9 mouse cellular contexts compared by ENCODE assay signal in genomic region chr2:92372767-92373436, GRCm38 (mm10). TPM values are rescaled to one million over a fixed set of nuclear protein-coding genes. Genes with fewer than 3 reads are reported as not detected.
DNase-seq lines count a peak whose midpoint lies in the region; ATAC-seq lines count a peak whose summit lies in the region.
"Had no signal": no experiment of that assay in that cellular context is flagged by ENCODE, and none has a peak within 500 bp of the region (broad histone marks: within the 10 kb centered on the region; RNA-seq: fewer than 3 reads in every experiment).

No protein-coding gene starts in this region.

- peaks cover 39% of the 10 kb centered on the region for H3K27me3 ChIP-seq in hindbrain, embryonic 10.5 days (ENCODE audit: insufficient read depth, poor library complexity, severe bottlenecking)
- H3K27me3 ChIP-seq in hindbrain, embryonic 13.5 days: peaks cover 41% of the 10 kb centered on the region
- H3K27me3 ChIP-seq in forebrain, embryonic 15.5 days: peaks cover 11% of the 10 kb centered on the region; the same call in 1 of the 2 replicates
- H3K27me3 ChIP-seq: Patski had no signal

- peak overlapping the region; percentile 91 for H3K27ac ChIP-seq in hindbrain, embryonic 10.5 days
- H3K27ac ChIP-seq in hindbrain, embryonic 13.5 days: no peak overlapping the region
- H3K27ac ChIP-seq in forebrain, embryonic 15.5 days (replicated peaks): peak overlapping the region; percentile 17; the same call in 1 of the 2 replicates

- WGBS in hindbrain, embryonic 10.5 days: 48% methylated on average over 9 of the region's 9 CpGs
- 45% methylated on average over 9 of the region's 9 CpGs for WGBS in hindbrain, embryonic 13.5 days
- 18% methylated on average over 9 of the region's 9 CpGs for WGBS in forebrain, embryonic 15.5 days

- H3K9ac ChIP-seq in hindbrain, embryonic 13.5 days: no peak overlapping the region
- no peak overlapping the region for H3K9ac ChIP-seq in forebrain, embryonic 15.5 days (replicated peaks)

- peaks cover 80% of the 10 kb centered on the region for H3K4me1 ChIP-seq in hindbrain, embryonic 10.5 days (replicated peaks)
- H3K4me1 ChIP-seq in hindbrain, embryonic 13.5 days (replicated peaks): peaks cover 57% of the 10 kb centered on the region
- H3K4me1 ChIP-seq in forebrain, embryonic 15.5 days: peaks cover 54% of the 10 kb centered on the region

- peaks cover 9% of the 10 kb centered on the region; the same call in 1 of the 2 replicates for H3K36me3 ChIP-seq in hindbrain, embryonic 10.5 days
- peaks cover 8% of the 10 kb centered on the region for H3K36me3 ChIP-seq in hindbrain, embryonic 13.5 days
- H3K36me3 ChIP-seq in forebrain, embryonic 15.5 days: no peaks in the 10 kb centered on the region

- H3K4me2 ChIP-seq in hindbrain, embryonic 13.5 days: no peak overlapping the region
- no peak overlapping the region for H3K4me2 ChIP-seq in forebrain, embryonic 15.5 days (replicated peaks)

- DNase-seq in hindbrain, embryonic 10.5 days (ENCODE audit: low spot score): no peak
- peak; percentile 76 for DNase-seq in adrenal gland, postnatal 36 days
- DNase-seq in lung, postnatal 10 days: peak; percentile 80
- no peak for DNase-seq in thymus, adult 18-20 months
- no peak for DNase-seq in retina, embryonic 14.5 days (ENCODE audit: low spot score)

- H3K4me3 ChIP-seq in hindbrain, embryonic 10.5 days: 0 out of 2 replicates have a peak overlapping the region, but pooled peaks have one; percentile 3
- H3K4me3 ChIP-seq in hindbrain, embryonic 13.5 days: no peak overlapping the region
- no peak overlapping the region for H3K4me3 ChIP-seq in forebrain, embryonic 15.5 days

- no peak for ATAC-seq in hindbrain, embryonic 13.5 days (ENCODE audit: low FRiP score)
- ATAC-seq in forebrain, embryonic 15.5 days (replicated peaks): no peak
- ATAC-seq in activated CD4-positive, CD25-positive, alpha-beta regulatory T cell, adult 4 months: no peak
- ATAC-seq: Patski had no signal

- no peaks in the 10 kb centered on the region for H3K9me3 ChIP-seq in hindbrain, embryonic 10.5 days
- no peaks in the 10 kb centered on the region for H3K9me3 ChIP-seq in hindbrain, embryonic 13.5 days
- H3K9me3 ChIP-seq in forebrain, embryonic 15.5 days: no peaks in the 10 kb centered on the region

RNA-seq across cellular contexts. Expression of gene Pex16, which starts 1.6 kb away (rescaled TPM):
- 26.0 and 30.1 TPM in 2 replicates for polyA plus RNA-seq in hindbrain, embryonic 10.5 days (2016; fragmentation: Nextera tagmentation; extraction: Ambion mirVana)
- polyA plus RNA-seq in hindbrain, embryonic 13.5 days (2015; fragmentation: Nextera tagmentation; extraction: Ambion mirVana): 35.7 and 35.8 TPM in 2 replicates
- total RNA-seq in adrenal gland, postnatal 36 days (2021): 100 to 1,000 TPM in 1 of 2 experiments, 10 to 100 TPM in 1; 97.3 to 224 TPM
- polyA plus RNA-seq in forebrain, embryonic 15.5 days (2015; fragmentation: Nextera tagmentation; extraction: Ambion mirVana): 36.8 and 41.2 TPM in 2 replicates
- 10 to 100 TPM; 40.0 to 59.3 TPM for polyA plus RNA-seq in activated CD4-positive, CD25-positive, alpha-beta regulatory T cell, adult 4 months (2017; shearing (Covaris generic))

RNA-seq across cellular contexts. Expression of gene Large2, which starts 1.8 kb away (rescaled TPM):
- 7.8 and 12.5 TPM in 2 replicates for polyA plus RNA-seq in hindbrain, embryonic 10.5 days (2016; fragmentation: Nextera tagmentation; extraction: Ambion mirVana)
- polyA plus RNA-seq in hindbrain, embryonic 13.5 days (2015; fragmentation: Nextera tagmentation; extraction: Ambion mirVana): 1.6 and 2.4 TPM in 2 replicates
- 1 to 10 TPM in 1 of 2 experiments, under 1 TPM in 1; 0.79 to 2.4 TPM for total RNA-seq in adrenal gland, postnatal 36 days (2021)
- 1.5 and 2.6 TPM in 2 replicates for polyA plus RNA-seq in forebrain, embryonic 15.5 days (2015; fragmentation: Nextera tagmentation; extraction: Ambion mirVana)
- not detected for polyA plus RNA-seq in activated CD4-positive, CD25-positive, alpha-beta regulatory T cell, adult 4 months (2017; shearing (Covaris generic))

RNA-seq across cellular contexts. Expression of gene 1700029I15Rik, which starts 9.4 kb away (rescaled TPM):
- 3.3 and 4.3 TPM in 2 replicates for polyA plus RNA-seq in hindbrain, embryonic 10.5 days (2016; fragmentation: Nextera tagmentation; extraction: Ambion mirVana)
- polyA plus RNA-seq in hindbrain, embryonic 13.5 days (2015; fragmentation: Nextera tagmentation; extraction: Ambion mirVana): 6.3 and 6.9 TPM in 2 replicates
- 10 to 100 TPM in 1 of 2 experiments, 1 to 10 TPM in 1; 6.2 to 10.0 TPM for total RNA-seq in adrenal gland, postnatal 36 days (2021)
- polyA plus RNA-seq in forebrain, embryonic 15.5 days (2015; fragmentation: Nextera tagmentation; extraction: Ambion mirVana): 6.8 and 10.6 TPM in 2 replicates
- polyA plus RNA-seq in activated CD4-positive, CD25-positive, alpha-beta regulatory T cell, adult 4 months (2017; shearing (Covaris generic)): 1 to 10 TPM; 1.1 to 1.2 TPM

RNA-seq across cellular contexts. Expression of gene Mapk8ip1, which starts 28.2 kb away (rescaled TPM):
- 55.0 and 75.5 TPM in 2 replicates for polyA plus RNA-seq in hindbrain, embryonic 10.5 days (2016; fragmentation: Nextera tagmentation; extraction: Ambion mirVana)
- polyA plus RNA-seq in hindbrain, embryonic 13.5 days (2015; fragmentation: Nextera tagmentation; extraction: Ambion mirVana): 111 and 112 TPM in 2 replicates
- 10 to 100 TPM; 30.9 to 35.1 TPM for total RNA-seq in adrenal gland, postnatal 36 days (2021)
- 119 and 120 TPM in 2 replicates for polyA plus RNA-seq in forebrain, embryonic 15.5 days (2015; fragmentation: Nextera tagmentation; extraction: Ambion mirVana)
- polyA plus RNA-seq in activated CD4-positive, CD25-positive, alpha-beta regulatory T cell, adult 4 months (2017; shearing (Covaris generic)): under 1 TPM; 0.36 to 0.45 TPM

Comparison
In these comparisons a context has a peak if more than half of its experiments do, and no peak if none do; other contexts are left out.
1. DNase-seq: peak in adrenal gland, postnatal 36 days (2 of 2) and lung, postnatal 10 days (single experiment); none in hindbrain, embryonic 10.5 days (single experiment), thymus, adult 18-20 months (0 of 2) and retina, embryonic 14.5 days (single experiment).